Mouse (Mus musculus): Measurements from ENCODE around the gene Sox10.
A peak's percentile ranks its signal among the peaks of the same experiment; 100 is the strongest.

Gene Sox10

DNA sequence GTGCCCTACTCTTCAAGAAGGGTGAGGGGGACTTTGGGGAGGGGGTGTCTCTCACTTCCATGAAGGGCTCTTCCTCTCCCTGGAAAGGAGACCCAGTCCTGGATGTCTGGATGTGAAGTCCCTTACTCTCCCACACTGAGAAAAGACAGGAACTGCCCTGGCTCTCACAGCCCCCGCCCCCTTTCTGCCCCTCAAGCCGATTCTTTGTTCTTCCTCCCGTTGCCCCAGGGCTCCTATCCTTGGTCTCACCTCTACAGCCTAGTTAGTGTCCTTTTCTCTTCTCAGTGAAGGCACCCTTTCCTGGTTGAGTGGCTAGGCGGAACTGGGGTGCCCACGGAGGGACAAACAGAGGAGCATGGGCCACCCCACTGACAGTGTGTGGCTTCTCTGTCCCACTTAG lies at the start of gene Sox10:
Gene Sox10 (minus strand): TSS at position 101 of the 400 bp plus-strand sequence.
- DNase-seq: no peak

DNA sequence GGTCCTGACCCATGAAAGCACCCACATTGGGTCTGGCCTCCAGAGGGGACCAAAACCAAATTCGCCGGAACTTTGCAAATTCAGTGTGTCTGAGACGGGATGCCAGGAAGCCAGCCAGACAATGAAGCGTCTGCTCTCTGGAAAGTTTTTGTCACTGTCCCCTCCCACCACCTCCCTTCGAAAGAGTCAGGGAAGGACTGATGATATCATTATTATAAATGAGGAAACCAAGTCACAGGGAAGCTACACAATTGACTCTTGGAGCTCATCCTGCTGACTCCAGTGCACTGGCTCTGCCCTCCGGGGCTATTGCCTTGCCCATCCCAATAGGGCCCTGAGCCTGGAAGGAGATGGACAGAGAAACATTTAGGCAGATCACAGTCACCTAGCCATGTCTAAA lies 48.6 kb upstream of the Sox10 start:
- DNase-seq: peak; percentile 8

- no peak for DNase-seq
Measured at GRCm38 (mm10) chr15:79212750-79213446, 47.9 kb upstream of the Sox10 start.

GRCm38 (mm10) chr15:79210357-79210756 lies 45.3 kb upstream of the Sox10 start:
- no peak for DNase-seq

- peak; percentile 56 for DNase-seq
Measured at GRCm38 (mm10) chr15:79208758-79209439, 43.9 kb upstream of the Sox10 start.

DNA sequence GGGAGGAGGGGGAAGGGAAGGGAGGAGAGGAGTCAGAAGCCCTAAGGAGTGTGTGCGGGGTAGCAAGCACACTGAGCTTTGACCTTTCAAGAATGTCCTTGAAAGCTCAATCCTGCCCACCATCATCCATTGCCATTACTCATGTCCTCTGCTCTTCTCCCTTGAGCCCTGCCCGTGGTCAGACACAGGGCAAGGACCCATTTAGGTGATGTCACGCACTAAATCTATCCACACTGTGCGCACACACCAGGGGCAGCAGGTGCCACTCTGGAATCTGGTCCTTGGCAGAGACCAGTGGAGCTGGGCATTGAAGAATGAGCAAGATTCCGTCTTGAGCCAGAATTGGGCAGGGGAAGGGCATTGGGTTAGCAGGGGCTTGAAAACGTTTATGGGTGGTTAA lies 43.2 kb upstream of the Sox10 start:
- no peak for DNase-seq

DNA sequence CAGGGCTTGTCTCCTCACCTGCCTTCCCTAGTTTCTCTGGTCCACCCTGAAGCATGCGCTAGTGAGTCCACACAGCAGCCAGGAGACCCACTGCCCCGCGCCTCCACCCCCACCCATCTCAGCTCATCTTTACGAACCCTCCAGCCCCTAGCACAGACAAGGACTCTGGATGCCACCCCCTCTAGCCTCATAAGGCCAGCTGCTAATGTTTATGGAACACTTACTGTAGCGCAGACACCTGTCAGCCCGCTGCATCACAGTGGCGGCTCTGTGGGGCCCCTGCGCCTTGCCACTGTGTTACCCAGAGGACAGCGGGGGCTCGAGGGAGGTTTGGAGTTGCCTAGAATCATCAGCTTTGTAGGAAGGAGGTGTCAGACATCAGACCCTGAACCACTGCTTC lies 37.5 kb upstream of the Sox10 start:
- DNase-seq: no peak

GRCm38 (mm10) chr15:79201491-79202150 lies 36.6 kb upstream of the Sox10 start:
- no peak for DNase-seq

- DNase-seq: no peak
Measured at GRCm38 (mm10) chr15:79199390-79199976, 34.4 kb upstream of the Sox10 start.

GRCm38 (mm10) chr15:79195492-79195891 lies 30.5 kb upstream of the Sox10 start:
- DNase-seq: peak; percentile 16

GRCm38 (mm10) chr15:79194946-79195345 lies 29.9 kb upstream of the Sox10 start:
- no peak for DNase-seq

- DNase-seq: no peak
Measured at GRCm38 (mm10) chr15:79194048-79194447, 29.0 kb upstream of the Sox10 start.

- DNase-seq: no peak
Measured at GRCm38 (mm10) chr15:79192885-79193845, 28.1 kb upstream of the Sox10 start.

DNA sequence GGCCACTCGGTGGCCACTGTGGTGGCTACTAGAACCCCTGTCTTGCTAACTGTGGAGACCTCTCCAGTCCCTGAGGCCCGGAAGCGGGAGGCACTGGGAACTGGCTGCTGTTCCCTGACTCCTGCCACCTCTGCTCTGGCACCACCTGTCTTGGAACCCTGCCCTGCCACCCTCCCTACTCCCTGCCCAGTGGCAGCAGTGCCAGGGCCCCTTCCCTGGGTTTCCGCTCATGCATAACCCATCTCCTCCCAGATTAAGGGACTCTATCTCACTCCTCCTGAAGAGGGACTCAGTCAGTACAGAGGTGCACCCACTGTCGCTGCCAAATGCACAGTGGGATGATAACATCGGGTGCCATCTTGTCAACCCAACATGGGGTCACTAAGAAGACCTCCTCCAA lies 27.4 kb upstream of the Sox10 start:
- DNase-seq: no peak

DNA sequence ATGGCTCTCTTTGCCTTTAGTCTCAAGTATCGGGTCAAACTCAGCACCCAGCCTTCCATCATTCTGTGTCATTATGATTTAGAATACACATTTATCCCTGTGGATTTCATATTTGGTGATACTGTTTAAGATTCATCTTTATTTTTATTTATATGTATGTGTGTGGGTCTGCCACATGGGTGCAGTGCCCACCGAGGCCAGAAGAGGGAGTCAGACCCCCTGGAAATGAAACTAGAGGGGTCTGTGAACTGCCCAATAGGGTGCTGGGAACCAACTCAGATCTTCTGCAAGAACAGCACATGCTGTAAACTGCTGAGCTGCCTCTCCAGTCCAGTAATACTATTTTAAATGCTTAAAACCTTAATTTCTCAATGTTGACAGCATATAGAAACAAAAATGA lies 26.4 kb upstream of the Sox10 start:
- DNase-seq: no peak

- DNase-seq: no peak
Measured at GRCm38 (mm10) chr15:79187819-79188218, 22.8 kb upstream of the Sox10 start.

GRCm38 (mm10) chr15:79185213-79185612 lies 20.2 kb upstream of the Sox10 start:
- DNase-seq: no peak

DNA sequence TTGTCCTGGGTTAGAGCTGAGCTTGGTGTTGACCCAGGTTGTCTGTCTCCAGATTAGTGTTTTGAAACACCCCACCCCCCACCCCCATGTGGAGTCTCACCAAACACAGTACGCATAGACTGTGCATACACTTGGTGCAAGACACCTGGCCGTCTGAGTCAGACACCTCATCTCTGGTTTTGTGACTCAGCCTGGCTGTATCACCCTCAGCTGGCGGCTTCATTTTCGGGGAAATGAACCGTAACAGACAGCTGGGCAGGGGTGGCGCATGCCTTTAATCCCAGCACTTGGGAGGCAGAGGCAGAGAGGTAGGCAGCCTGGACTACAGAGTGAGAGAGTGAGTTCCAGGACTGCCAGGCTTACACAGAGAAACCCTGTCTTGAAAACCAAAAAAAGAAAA lies 11.9 kb upstream of the Sox10 start:
- no peak for DNase-seq

GRCm38 (mm10) chr15:79166712-79167111 lies 1.7 kb upstream of the Sox10 start:
- DNase-seq: no peak

- DNase-seq: no peak
Measured at GRCm38 (mm10) chr15:79164251-79164650, 789 bp downstream of the Sox10 start.

- DNase-seq: no peak
Measured at GRCm38 (mm10) chr15:79162822-79163221, 2.2 kb downstream of the Sox10 start.

GRCm38 (mm10) chr15:79162301-79162700 lies 2.7 kb downstream of the Sox10 start:
- no peak for DNase-seq

DNA sequence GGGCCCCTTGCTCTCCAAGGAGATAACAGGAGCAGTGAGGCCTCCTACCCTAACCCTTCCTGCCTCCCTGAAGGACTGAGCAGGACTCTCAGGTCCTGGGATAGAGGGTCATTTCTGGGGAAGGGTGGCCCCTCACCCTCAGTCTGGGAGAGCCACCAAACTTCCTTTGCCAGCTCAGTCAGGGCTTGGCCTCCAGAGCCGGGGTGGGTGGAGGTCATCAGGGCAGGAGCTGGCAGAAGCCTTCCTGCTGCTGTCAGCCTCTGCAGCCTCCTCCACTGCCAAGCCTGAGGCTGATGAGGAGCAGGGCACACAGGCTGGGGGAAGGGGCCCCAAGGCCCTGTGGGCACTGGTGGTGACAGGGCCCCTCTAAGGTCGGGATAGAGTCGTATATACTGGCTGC lies 9.5 kb downstream of the Sox10 start:
- DNase-seq: no peak
